Mouse (Mus musculus) liver, embryonic 14.5 days (tissue): ENCODE results near the gene Arl5a. TPM values are rescaled to one million over a fixed set of nuclear protein-coding genes. Genes with fewer than 3 reads are reported as not detected.

ENCODE experiments used
- ATAC-seq: fragments of 200-750 bp; cut with Nextera tagmentation; 2 replicates; pipeline ENCODE4 v1.8.0; 2017; ENCODE audit warnings: moderate number of reproducible peaks, mild to moderate bottlenecking, moderate library complexity; ENCODE audit not compliant: insufficient read depth
- DNase-seq, 3 experiments: peaks; one replicate each; pipeline ENCODE4 v3.0.0-alpha.2; 2012 to 2013; ENCODE audit warnings: low read depth in 3 of 3, low spot score in 3 of 3
- H3K27ac ChIP-seq: fragments of 300-500 bp; sonication (generic); 2 replicates; pipeline ENCODE4 v1.5.1; 2014; ENCODE audit warnings: moderate library complexity, mild to moderate bottlenecking, control low read depth, inconsistent platforms
- H3K27me3 ChIP-seq: fragments of 300-500 bp; sonication (generic); 2 replicates; pipeline ENCODE4 v1.6.1; 2014; ENCODE audit warnings: mild to moderate bottlenecking, low read length, moderate library complexity; ENCODE audit not compliant: control insufficient read depth, insufficient read depth
- H3K36me3 ChIP-seq: fragments of 300-500 bp; sonication (generic); replicated peaks from 2 replicates; pipeline ENCODE4 v1.6.1; 2014; ENCODE audit warnings: low read depth; ENCODE audit not compliant: control insufficient read depth, insufficient read depth
- H3K4me1 ChIP-seq, 2 experiments: fragments of 200-500 bp in 1 of 2; fragments of 300-500 bp in 1 of 2; sonication (generic) in 1 of 2; replicated peaks; 2 replicates each; pipeline ENCODE4 v1.6.1; 2012 to 2014; ENCODE audit warnings: antibody characterized with exemption in 1 of 2, inconsistent platforms in 1 of 2, low read length in 1 of 2; ENCODE audit not compliant: control insufficient read depth in 2 of 2, insufficient read depth in 2 of 2
- H3K4me2 ChIP-seq: fragments of 300-500 bp; sonication (generic); 2 replicates; pipeline ENCODE4 v1.6.1; 2014; ENCODE audit warnings: low read depth, mild to moderate bottlenecking, control low read depth, moderate library complexity
- H3K4me3 ChIP-seq, 2 experiments: fragments of 200-500 bp in 1 of 2; fragments of 300-500 bp in 1 of 2; sonication (generic) in 1 of 2; 2 replicates each; pipeline ENCODE4 v1.5.1; 2012 to 2014; ENCODE audit warnings: low read depth in 2 of 2, low read length in 2 of 2, mild to moderate bottlenecking in 2 of 2, control low read depth in 1 of 2, inconsistent platforms in 1 of 2, moderate library complexity in 1 of 2; ENCODE audit not compliant: insufficient read depth in 1 of 2
- H3K9ac ChIP-seq: fragments of 300-500 bp; sonication (generic); replicated peaks from 2 replicates; pipeline ENCODE4 v1.6.1; 2014; ENCODE audit warnings: mild to moderate bottlenecking, control low read depth, moderate library complexity
- H3K9me3 ChIP-seq: fragments of 300-500 bp; sonication (generic); 2 replicates; pipeline ENCODE4 v1.6.1; 2016; ENCODE audit warnings: low read length, mixed read lengths; ENCODE audit not compliant: control insufficient read depth
- CTCF ChIP-seq: IDR thresholded peaks from 2 replicates; pipeline ENCODE4 v1.5.1; 2016; ENCODE audit warnings: antibody characterized with exemption, low read depth, control low read depth
- EP300 ChIP-seq: IDR thresholded peaks from 2 replicates; pipeline ENCODE4 v1.6.1; 2016; ENCODE audit warnings: antibody characterized with exemption, low read depth
- WGBS: fragments of 180-500 bp; shearing (Covaris S2); extraction: QIAGEN DNeasy Blood & Tissue Kit; methylation state at CpG from one replicate; pipeline ENCODE4 v1.1.7; 2014; ENCODE audit not compliant: insufficient replicate concordance; 5-methylcytosine and 5-hydroxymethylcytosine counted together
- polyA plus RNA-seq, 2 experiments: library from polyadenylated mRNA; depleted of rRNA in 1 of 2; stranded (reverse) in 1 of 2; unstranded in 1 of 2; fragments of >200 nt; fragmentation: Nextera tagmentation in 1 of 2; extraction: Ambion mirVana in 1 of 2; gene quantifications; 2 replicates each; pipeline versions ENCODE4 v1.2.1 to v1.2.3; 2012 to 2014

The Arl5a gene
- polyA plus RNA-seq (2012; rRNA removed), result 12.9 and 18.2 TPM in 2 replicates
- 34.9 and 42.0 TPM in 2 replicates for polyA plus RNA-seq (2014; fragmentation: Nextera tagmentation; extraction: Ambion mirVana)

DNA sequence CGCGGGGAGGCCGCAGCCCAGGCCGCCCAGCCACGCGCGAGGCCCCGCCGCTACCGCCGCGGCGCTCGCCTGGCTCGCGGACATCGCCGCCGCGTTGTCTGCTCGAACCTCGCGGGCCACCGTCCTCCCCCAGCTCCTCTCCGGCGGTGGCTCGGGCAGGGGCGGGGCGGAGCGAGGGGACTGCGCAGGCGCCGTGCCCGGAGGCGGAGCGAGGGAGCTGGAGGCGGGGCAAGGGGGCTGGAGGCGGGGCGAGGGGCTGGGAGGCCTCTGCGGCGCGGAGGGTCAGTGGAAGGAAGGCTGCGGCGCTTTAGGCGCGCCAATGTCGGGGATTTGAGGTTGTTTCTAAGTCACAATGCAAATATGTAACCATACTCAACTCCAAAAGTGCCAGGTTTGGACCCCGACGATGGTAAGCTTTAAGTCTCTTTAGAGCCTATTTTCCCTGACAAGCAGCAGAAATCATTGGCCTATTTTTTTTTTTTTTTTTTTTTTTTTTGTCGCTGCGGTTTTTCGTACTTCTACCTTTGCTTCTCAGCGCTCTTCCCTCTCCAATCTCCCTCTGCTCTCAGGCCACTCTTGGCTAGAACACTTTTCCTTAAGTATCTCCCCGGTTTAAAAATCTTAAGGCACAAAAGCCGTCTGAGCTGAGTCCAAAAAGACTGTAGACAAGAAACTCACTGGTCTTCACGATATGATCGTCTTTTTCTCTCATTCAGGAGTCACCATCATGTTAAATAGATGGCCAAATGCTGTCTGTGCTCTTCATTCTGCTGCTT lies at the start of gene Arl5a:
Gene Arl5a, minus strand, starts transcription at position 155 of the 776 bp plus-strand sequence.
- ATAC-seq, result peak; percentile 94
- Histone ChIP-seq H3K9ac (peak within 1 kb of the TSS; percentile 95), H3K4me2 (peak within 1 kb of the TSS; percentile 78), H3K27me3 (no peaks in the 10 kb centered on the region), H3K4me1 (peaks cover 19 to 31% of the 10 kb centered on the region in 2 experiments), H3K9me3 (no peaks in the 10 kb centered on the region), H3K36me3 (no peaks in the 10 kb centered on the region), H3K27ac (peak within 1 kb of the TSS; percentile 67), H3K4me3 (peak within 1 kb of the TSS; percentile 75 to 96)
- TF ChIP-seq EP300, result no peak
- TF ChIP-seq CTCF, result no peak
- WGBS, result under 1% methylated on average over 57 of the region's 57 CpGs
- DNase-seq, result peak; percentile 67 to 80 (median 72)

DNA sequence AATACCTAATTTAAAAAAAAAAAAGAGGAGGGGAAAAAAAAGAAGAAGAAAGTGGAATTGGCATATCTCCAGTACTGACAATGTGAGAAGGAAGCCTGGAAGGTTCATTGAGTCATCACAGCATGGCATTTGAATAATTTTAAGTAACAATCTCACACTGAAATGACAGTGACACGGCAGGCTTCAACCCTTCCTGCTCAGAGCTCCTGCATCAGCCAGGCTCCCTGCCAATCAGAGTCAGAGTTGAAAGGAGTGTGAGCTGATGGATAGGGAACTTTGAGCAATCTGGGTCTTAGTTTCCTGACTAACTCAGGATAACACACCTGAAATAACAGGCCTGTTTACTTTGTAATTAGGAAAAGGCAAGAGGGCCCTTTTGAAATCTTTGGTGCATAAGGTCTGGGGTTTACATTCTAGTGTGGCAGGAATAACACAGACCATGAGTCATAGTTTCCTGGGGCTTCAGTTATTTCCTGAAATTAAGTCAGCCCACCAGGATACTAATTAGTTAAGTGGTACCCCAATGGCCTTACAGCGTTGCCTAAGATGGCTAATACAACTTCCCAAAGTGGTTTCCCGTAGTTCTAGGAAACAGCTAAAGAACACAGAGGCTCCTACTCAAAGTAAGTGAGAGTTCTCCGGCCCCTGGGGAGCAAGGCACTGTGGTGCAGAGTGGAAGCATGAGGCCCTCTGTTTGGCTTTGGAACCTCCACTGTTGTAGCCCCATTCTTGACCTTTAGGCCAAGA lies 47.0 kb upstream of the Arl5a start:
- ATAC-seq (no peak), DNase-seq (no peak)
- no peak overlapping the region for H3K27ac ChIP-seq
- 36% methylated on average over 4 of the region's 4 CpGs for WGBS
- H3K9ac ChIP-seq, result no peak overlapping the region
- no peak overlapping the region for H3K4me3 ChIP-seq
- H3K27me3 ChIP-seq, result no peaks in the 10 kb centered on the region
- H3K4me1 ChIP-seq, result peaks cover 0 to 5% of the 10 kb centered on the region in 2 experiments; a peak in 2 of 4 replicates
- TF ChIP-seq EP300 (no peak), CTCF (no peak)
- H3K9me3 ChIP-seq, result no peaks in the 10 kb centered on the region
- H3K36me3 ChIP-seq, result no peaks in the 10 kb centered on the region
- no peak overlapping the region for H3K4me2 ChIP-seq

DNA sequence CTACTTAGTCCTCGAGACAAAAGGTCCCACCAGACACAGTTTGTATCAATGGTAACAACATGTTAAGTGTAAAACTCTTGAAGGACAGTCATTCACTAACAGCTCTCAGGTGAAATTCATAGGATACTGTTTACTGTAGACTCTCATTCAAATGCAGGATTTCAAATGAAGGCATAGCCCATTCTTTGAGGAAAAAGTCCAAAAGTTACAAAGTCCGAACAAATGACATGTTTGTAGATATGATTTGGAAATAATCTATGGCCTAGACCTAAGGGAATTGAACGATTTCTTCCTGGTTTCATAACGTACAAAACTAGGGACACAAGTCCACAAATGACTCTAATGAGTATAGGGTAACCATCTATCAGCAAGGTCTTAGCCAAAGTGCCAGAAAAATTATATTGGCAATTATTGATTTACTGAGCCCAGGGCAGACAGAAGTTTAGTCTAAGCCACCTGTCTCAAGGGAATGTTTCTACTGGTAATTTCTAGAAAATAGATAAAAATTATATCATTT lies 45.4 kb upstream of the Arl5a start:
- Histone ChIP-seq H3K9me3 (no peaks in the 10 kb centered on the region), H3K36me3 (no peaks in the 10 kb centered on the region), H3K4me1 (0 out of 4 replicates have a peak, but pooled peaks cover 0 to 4% of the 10 kb centered on the region in 2 experiments), H3K4me3 (no peak overlapping the region), H3K27ac (no peak overlapping the region), H3K4me2 (no peak overlapping the region), H3K9ac (no peak overlapping the region), H3K27me3 (no peaks in the 10 kb centered on the region)
- no peak for ATAC-seq
- TF ChIP-seq CTCF, result no peak
- TF ChIP-seq EP300, result no peak
- WGBS, result 63% methylated on average over 4 of the region's 4 CpGs
- DNase-seq, result no peak

DNA sequence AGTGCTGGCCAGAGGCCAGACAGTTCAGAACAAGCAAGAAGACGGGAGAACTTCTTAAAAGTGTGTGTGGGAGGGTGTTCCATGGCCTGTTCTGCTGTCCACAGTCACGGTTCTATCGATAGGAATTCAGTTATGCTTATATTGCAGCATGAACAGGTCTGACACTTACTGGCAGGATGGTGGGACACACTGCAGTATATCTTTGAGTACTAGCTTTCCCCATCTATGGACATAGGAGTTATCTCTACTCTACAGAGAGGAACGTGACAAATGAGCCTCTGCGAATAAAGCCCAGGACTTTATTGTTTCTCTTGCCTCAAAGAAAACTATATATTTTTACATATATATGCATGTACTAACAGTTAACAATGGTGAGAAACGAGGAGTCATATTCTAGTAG lies 42.9 kb upstream of the Arl5a start:
- TF ChIP-seq EP300 (0 out of 2 replicates have a peak, but pooled peaks have one; percentile 15), CTCF (no peak)
- no peak overlapping the region for H3K4me2 ChIP-seq
- H3K4me3 ChIP-seq, result no peak overlapping the region
- no peaks in the 10 kb centered on the region for H3K36me3 ChIP-seq
- no peak overlapping the region for H3K27ac ChIP-seq
- H3K4me1 ChIP-seq, result 0 out of 4 replicates have a peak, but pooled peaks cover 0 to 4% of the 10 kb centered on the region in 2 experiments
- WGBS, result 48% methylated on average over 6 of the region's 6 CpGs
- ATAC-seq (peak; percentile 56; the same call in 1 of the 2 replicates), DNase-seq (no peak)
- no peak overlapping the region for H3K9ac ChIP-seq
- H3K27me3 ChIP-seq, result no peaks in the 10 kb centered on the region
- no peaks in the 10 kb centered on the region for H3K9me3 ChIP-seq
